Mouse (Mus musculus) brain, embryonic 18.5 days (tissue): ENCODE data around the gene Prdm4.

Source experiments
- DNase-seq: peaks from one replicate; pipeline ENCODE4 v3.0.0-alpha.2; 2012; ENCODE audit warnings: low read depth, low spot score

Gene Prdm4

DNA sequence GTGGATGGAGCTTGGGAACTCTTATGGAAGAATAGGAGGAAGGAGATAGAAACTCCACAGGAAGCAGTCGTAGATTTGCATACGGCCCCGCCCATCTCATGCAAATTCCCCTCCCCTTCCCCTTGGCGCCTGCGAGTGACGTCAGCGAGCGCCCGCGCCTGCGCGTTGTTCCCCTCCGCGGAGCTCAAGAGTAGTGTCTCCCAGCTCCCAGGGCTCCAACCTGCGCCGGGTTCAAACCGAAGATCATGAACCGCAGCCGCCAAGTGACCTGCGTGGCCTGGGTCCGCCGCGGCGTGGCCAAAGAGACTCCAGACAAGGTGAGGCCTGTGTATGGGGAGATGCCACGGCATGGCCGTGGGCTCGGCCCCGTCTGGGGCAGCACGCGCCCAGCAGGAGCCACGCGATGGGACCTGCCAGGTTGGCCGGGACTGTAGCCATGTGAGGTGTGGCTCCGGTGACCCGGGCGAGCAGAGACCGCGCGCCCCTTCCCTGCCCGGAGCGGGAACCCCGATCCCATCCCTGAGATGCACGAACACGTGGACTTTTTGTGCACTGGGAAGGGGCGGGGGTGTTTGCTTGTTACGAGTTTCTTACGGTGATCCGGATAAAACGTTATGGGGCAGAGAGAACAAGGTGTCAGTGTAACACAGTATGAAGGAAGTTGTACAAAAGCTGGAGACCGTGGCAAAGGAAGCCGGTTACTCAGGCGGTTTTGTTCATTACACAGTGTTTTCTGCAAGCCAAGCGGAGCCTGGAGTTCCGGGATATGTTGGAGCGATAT, 45.1 kb downstream of the Prdm4 start:
- DNase-seq, result peak; percentile 79

DNA sequence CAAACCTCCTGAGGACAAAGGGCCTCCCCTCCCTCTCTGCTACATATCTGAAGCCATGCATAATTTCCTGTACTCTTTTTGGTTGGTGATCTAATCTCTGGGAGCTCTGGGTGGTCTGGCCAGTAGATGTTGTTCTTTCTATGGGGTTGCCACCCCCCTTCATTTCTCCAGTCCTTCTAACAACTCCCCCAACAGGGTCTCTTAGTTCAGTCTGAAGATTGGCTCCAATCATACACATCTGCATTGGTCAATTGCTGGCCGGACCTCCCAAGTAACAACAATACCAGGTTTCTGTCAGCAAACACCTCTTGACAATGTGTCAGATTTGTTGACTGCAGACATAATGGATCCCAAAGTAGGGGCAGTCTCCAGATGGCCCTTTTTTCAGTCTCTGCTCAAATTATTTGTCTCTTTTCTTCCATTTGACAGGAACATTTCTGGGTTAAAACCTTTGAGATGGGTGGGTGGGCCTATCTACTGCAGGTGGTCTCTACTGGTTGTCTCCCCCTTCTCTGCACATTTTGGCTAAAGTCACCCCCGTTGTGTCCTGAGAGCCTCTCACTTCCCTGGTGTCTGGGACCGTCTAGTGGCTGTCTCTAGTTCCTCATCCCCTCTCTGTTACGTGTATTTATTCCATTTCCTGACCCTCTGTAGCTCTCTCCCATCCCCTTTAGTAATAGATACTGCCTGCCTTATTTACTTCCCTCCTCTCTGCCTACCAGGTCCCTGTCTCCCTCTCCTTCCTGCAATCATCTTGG, 70.7 kb downstream of the Prdm4 start:
- no peak for DNase-seq
